Mouse (Mus musculus) limb, embryonic 14.5 days (tissue): ENCODE data around the gene Uba5. TPM values are rescaled to one million over a fixed set of nuclear protein-coding genes. Genes with fewer than 3 reads are reported as not detected.

ENCODE experiments used
- ATAC-seq: fragments of 200-750 bp; cut with Nextera tagmentation; 2 replicates; pipeline ENCODE4 v1.8.0; 2017; ENCODE audit warnings: low read depth, moderate number of reproducible peaks, moderate TSS enrichment; ENCODE audit not compliant: low FRiP score
- DNase-seq: peaks from one replicate; pipeline ENCODE4 v3.0.0-alpha.2; 2015; ENCODE audit warnings: low spot score
- H3K27ac ChIP-seq: fragments of 300-500 bp; sonication (generic); replicated peaks from 2 replicates; pipeline ENCODE4 v1.5.1; 2014; ENCODE audit warnings: low read depth, mild to moderate bottlenecking, low read length, moderate library complexity, mixed read lengths
- H3K27me3 ChIP-seq: fragments of 300-500 bp; sonication (generic); 2 replicates; pipeline ENCODE4 v1.6.1; 2014; ENCODE audit warnings: low read length, mixed read lengths; ENCODE audit not compliant: control insufficient read depth, insufficient read depth
- H3K36me3 ChIP-seq: fragments of 300-500 bp; sonication (generic); 2 replicates; pipeline ENCODE4 v1.6.1; 2014; ENCODE audit warnings: mild to moderate bottlenecking, low read length, moderate library complexity, mixed read lengths; ENCODE audit not compliant: control insufficient read depth, insufficient read depth
- H3K4me1 ChIP-seq: fragments of 300-500 bp; sonication (generic); 2 replicates; pipeline ENCODE4 v1.6.1; 2014; ENCODE audit warnings: antibody characterized with exemption, low read length, mixed read lengths; ENCODE audit not compliant: control insufficient read depth, insufficient read depth
- H3K4me2 ChIP-seq: fragments of 300-500 bp; sonication (generic); replicated peaks from 2 replicates; pipeline ENCODE4 v1.6.1; 2014; ENCODE audit warnings: low read depth, mild to moderate bottlenecking, low read length, moderate library complexity; ENCODE audit not compliant: severe bottlenecking
- H3K4me3 ChIP-seq: fragments of 300-500 bp; sonication (generic); replicated peaks from 2 replicates; pipeline ENCODE4 v1.5.1; 2014; ENCODE audit warnings: low read length
- H3K9ac ChIP-seq: fragments of 300-500 bp; sonication (generic); 2 replicates; pipeline ENCODE4 v1.6.1; 2014; ENCODE audit warnings: mild to moderate bottlenecking, low read depth, low read length, moderate library complexity; ENCODE audit not compliant: severe bottlenecking
- H3K9me3 ChIP-seq: fragments of 300-500 bp; sonication (generic); 2 replicates; pipeline ENCODE4 v1.6.1; 2016; ENCODE audit warnings: low read length; ENCODE audit not compliant: control insufficient read depth
- POLR2A ChIP-seq: fragments of 200-500 bp; IDR thresholded peaks from 2 replicates; pipeline ENCODE4 v1.8.0; 2012; ENCODE audit warnings: inconsistent platforms, mild to moderate bottlenecking, moderate library complexity, borderline replicate concordance; ENCODE audit not compliant: insufficient read depth, insufficient read length; ENCODE audit errors: extremely low read depth
- WGBS: fragments of 180-500 bp; shearing (Covaris S2); extraction: QIAGEN DNeasy Blood & Tissue Kit; methylation state at CpG from one replicate; pipeline ENCODE4 v1.1.7; 2014; 5-methylcytosine and 5-hydroxymethylcytosine counted together
- polyA plus RNA-seq, 2 experiments: library from polyadenylated mRNA; depleted of rRNA in 1 of 2; stranded (reverse) in 1 of 2; unstranded in 1 of 2; fragments of >200 nt; fragmentation: Nextera tagmentation in 1 of 2; extraction: Ambion mirVana in 1 of 2; gene quantifications; 2 replicates each; pipeline versions ENCODE4 v1.2.1 to v1.2.3; 2012 to 2014

Gene Uba5
- polyA plus RNA-seq, 2 experiments: 72.5 to 83.0 TPM

DNA sequence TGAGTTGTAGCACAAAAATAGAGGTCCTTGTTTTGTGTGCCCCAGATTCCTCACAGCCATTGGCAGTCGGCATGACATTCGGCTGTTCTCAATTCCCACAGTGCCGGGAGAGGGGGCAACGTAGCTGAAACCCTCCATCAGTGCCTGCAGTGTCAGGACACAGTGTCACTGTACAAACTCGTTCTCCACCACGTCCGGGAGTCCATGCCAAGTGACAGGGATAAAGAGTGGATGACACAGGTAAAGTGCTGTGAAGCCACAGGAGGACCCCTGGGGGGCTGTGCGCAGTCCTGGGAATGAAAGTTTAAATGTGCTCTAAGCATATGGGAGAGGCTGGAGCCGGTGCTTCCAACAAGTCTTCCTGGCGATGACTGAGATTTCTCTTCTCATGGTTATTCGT, 33.1 kb downstream of the Uba5 start:
- Histone ChIP-seq H3K4me2 (no peak overlapping the region), H3K27ac (no peak overlapping the region), H3K36me3 (peaks cover 61% of the 10 kb centered on the region), H3K4me3 (no peak overlapping the region), H3K9me3 (peaks cover 5% of the 10 kb centered on the region; the same call in 1 of the 2 replicates), H3K27me3 (no peaks in the 10 kb centered on the region), H3K4me1 (no peaks in the 10 kb centered on the region), H3K9ac (no peak overlapping the region)
- TF ChIP-seq POLR2A: no peak
- ATAC-seq (no peak), DNase-seq (no peak)
- 86% methylated on average over 11 of the region's 11 CpGs for WGBS

DNA sequence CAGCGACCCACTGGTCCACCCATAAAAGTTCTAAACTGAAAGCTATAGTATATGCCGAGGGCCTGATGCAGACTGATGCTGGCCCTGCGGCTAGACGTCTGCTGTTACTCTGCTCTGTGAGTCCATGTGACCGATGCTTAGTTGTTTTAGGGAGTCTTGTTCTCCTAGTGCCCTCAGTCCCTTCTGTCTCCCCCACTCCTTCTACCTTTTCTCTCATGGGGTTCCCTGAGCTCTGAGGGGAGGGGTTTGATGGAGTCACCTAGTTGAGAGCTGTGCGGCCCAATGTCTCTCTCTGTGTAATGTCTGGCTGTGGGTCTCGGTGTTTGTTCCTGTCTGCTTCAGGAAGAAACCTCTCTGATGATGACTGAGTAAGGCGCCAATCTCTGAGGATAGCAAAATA, 35.7 kb downstream of the Uba5 start:
- Histone ChIP-seq H3K4me3 (no peak overlapping the region), H3K9ac (no peak overlapping the region), H3K27me3 (no peaks in the 10 kb centered on the region), H3K27ac (no peak overlapping the region), H3K9me3 (peaks cover 5% of the 10 kb centered on the region; the same call in 1 of the 2 replicates), H3K4me1 (no peaks in the 10 kb centered on the region), H3K4me2 (no peak overlapping the region), H3K36me3 (peaks cover 67% of the 10 kb centered on the region)
- TF ChIP-seq POLR2A: no peak
- 98% methylated on average over 8 of the region's 8 CpGs for WGBS
- no peak for DNase-seq
- no peak for ATAC-seq

DNA sequence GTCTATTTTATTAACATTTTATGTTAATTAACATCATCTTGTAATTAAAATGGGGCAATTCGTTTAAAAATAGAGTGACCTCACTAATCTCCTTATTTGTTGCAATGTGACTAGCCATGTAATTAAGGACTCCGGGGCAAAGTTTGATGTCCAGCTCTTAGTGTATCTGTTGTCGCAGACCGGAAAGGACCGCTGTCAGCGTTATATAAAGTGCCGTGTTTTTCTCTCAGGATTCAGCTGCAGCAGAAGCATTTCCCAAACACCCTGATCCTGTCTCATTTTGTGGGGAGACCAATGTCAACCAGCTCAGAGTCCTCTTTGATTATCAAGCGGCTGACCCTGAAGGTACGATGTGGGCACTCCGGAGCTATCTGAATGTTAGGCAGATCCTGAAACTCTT, 41.9 kb downstream of the Uba5 start:
- no peak for TF ChIP-seq POLR2A
- no peak overlapping the region for H3K9ac ChIP-seq
- H3K4me3 ChIP-seq: no peak overlapping the region
- H3K27me3 ChIP-seq: no peaks in the 10 kb centered on the region
- no peaks in the 10 kb centered on the region for H3K9me3 ChIP-seq
- ATAC-seq (no peak), DNase-seq (no peak)
- H3K27ac ChIP-seq: no peak overlapping the region
- peaks cover 89% of the 10 kb centered on the region for H3K36me3 ChIP-seq
- WGBS: 93% methylated on average over 10 of the region's 10 CpGs
- no peaks in the 10 kb centered on the region for H3K4me1 ChIP-seq
- no peak overlapping the region for H3K4me2 ChIP-seq

DNA sequence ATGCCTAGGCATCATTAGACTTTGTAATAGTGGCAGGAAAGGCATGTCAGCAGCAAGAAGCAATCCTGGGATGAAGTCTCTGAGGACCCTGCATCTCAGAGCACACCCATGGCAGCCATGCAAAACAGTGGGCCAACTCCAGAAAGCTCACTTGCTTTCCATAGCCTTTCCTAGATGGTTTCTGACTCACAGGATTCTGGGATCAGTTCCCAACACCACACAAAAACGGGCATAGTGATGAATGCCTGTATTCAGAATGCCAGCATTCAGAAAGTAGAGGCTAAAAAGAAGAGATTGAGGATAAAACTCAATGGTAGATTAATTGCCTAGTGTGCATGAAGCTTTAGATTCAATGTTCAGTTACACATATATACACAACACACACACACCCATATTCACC, 48.4 kb downstream of the Uba5 start:
- no peak for TF ChIP-seq POLR2A
- Histone ChIP-seq H3K27ac (no peak overlapping the region), H3K9ac (no peak overlapping the region), H3K4me2 (no peak overlapping the region), H3K9me3 (no peaks in the 10 kb centered on the region), H3K4me3 (no peak overlapping the region), H3K36me3 (peaks cover 66% of the 10 kb centered on the region), H3K27me3 (no peaks in the 10 kb centered on the region), H3K4me1 (no peaks in the 10 kb centered on the region)
- no peak for ATAC-seq
- DNase-seq: no peak
- WGBS: 80% methylated on average over 1 of the region's 1 CpGs

DNA sequence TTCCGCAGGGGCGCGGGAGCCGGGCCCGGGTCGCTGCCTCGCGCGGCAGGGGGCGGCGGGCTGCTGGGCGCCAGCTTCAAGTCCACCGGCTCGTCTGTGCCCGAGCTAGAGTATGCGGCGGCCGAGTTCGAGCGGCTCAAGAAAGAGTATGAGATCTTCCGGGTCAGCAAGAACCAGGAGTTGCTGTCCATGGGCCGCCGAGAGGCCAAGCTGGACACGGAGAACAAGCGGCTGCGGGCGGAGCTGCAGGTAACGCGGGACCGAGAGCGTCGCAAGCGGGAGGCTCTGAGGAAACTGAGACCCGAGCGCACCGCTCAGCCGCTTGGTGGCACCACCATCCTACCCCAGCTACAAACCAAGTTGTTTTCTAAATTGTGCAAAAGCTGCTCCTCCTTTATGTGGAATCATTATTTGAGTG, 60.0 kb downstream of the Uba5 start:
- H3K9ac ChIP-seq: peak overlapping the region; percentile 76
- under 1% methylated on average over 37 of the region's 37 CpGs for WGBS
- H3K9me3 ChIP-seq: no peaks in the 10 kb centered on the region
- ATAC-seq (peak; percentile 32), DNase-seq (peak; percentile 71)
- H3K4me2 ChIP-seq: peak overlapping the region; percentile 59
- peak overlapping the region; percentile 87 for H3K27ac ChIP-seq
- H3K4me1 ChIP-seq: peaks cover 10% of the 10 kb centered on the region
- H3K36me3 ChIP-seq: peaks cover 15% of the 10 kb centered on the region
- peak overlapping the region; percentile 75 for H3K4me3 ChIP-seq
- no peaks in the 10 kb centered on the region for H3K27me3 ChIP-seq
- TF ChIP-seq POLR2A: no peak
